Mouse (Mus musculus) gastrocnemius, adult 18-20 months (tissue): Measurements from ENCODE around the gene Rftn1. TPM values are rescaled to one million over a fixed set of nuclear protein-coding genes. Genes with fewer than 3 reads are reported as not detected.
"Not testable (repeated sequence)": the region's sequence is repeated elsewhere in the genome, so short reads cannot be mapped to it uniquely, and the experiment has no call there.

Experiments
- DNase-seq: peaks from one replicate; pipeline ENCODE4 v3.0.0; 2021; ENCODE audit warnings: low spot score
- long read RNA-seq, 2 experiments: library from polyadenylated mRNA; stranded (forward); transcript quantifications; one replicate each; pipeline ENCODE4 v2.0.0; 2021
- total RNA-seq, 2 experiments: library from RNA; stranded (reverse); gene quantifications; 2 replicates each; pipeline ENCODE4 v1.2.3; 2021

The Rftn1 gene
- 10 to 100 TPM; 10.3 to 10.6 TPM for total RNA-seq
- long read RNA-seq, experiment 1, full-length matches to known transcripts, result 17 of 19 reads
- long read RNA-seq, experiment 1, partial matches to known transcripts, result 1 of 19 reads
- long read RNA-seq, experiment 1, other reads (novel, unspliced or antisense), result 1 of 19 reads
- long read RNA-seq, experiment 2, full-length matches to known transcripts, result 6 of 7 reads
- long read RNA-seq, experiment 2, partial matches to known transcripts, result 1 of 7 reads
- long read RNA-seq, experiment 2, other reads (novel, unspliced or antisense), result 0 of 7 reads

DNA sequence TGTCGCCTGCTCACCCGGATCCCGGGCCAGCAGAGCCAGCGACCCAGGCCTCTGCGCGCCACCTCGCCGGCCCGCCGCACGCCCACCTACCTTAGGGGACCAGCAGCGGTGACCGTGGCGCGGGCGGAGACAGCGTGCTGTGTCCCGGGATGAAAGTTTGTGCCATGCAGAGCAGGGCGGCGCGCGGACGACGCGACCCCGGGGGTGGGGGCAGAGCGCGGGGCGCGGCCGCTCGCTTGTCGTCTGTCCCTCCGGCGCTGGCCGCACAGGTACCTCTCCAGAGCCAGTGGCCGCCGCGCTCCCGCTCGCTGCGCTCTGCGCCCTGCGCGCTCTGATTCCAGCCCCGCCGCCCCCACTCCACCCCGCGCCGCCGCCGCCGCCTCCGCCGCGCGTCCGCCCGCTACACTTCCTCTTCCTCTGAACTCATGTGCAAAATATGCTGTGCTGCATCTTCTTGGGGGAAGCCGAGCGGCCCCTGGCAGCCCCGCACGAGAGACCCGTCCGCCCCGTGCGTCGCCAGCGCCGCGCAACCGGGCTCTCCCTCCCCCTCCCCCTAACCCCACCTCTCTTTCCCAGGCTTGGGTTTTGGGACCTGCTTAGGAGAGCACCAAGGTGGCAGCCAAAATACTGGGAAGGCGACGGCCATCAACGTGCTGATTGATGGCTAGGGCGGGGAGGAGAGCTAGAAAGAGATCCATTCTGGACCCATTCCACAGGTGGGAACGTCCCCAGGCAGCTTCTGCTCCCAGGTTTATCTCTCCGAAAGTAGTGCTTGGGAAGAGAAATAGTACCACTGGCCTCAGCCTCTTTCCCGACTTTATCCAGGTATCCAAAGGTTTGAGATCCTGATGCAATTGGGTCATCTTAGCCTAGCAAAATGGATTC is at the start of gene Rftn1:
Gene Rftn1, minus strand, starts transcription at position 544 of the 885 bp plus-strand sequence.
- peak; percentile 48 for DNase-seq

- DNase-seq, result no peak
Observed at GRCm38 (mm10) chr17:50237818-50238610, 47.5 kb upstream of the Rftn1 start.

DNA sequence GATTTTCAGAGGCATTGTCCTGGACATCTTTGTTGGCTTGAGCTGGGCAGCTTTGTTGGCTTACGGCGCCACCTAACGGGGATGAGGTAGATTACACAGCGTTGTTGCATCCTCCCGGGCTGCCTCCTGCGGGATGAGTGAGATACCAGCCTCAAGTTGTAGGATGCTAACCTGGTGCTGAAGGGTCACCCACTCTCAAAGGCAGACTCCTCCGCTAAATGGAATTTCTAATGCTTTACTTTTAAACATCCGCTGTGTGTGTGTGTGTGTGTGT is 46.9 kb upstream of the Rftn1 start:
- peak; percentile 80 for DNase-seq

DNA sequence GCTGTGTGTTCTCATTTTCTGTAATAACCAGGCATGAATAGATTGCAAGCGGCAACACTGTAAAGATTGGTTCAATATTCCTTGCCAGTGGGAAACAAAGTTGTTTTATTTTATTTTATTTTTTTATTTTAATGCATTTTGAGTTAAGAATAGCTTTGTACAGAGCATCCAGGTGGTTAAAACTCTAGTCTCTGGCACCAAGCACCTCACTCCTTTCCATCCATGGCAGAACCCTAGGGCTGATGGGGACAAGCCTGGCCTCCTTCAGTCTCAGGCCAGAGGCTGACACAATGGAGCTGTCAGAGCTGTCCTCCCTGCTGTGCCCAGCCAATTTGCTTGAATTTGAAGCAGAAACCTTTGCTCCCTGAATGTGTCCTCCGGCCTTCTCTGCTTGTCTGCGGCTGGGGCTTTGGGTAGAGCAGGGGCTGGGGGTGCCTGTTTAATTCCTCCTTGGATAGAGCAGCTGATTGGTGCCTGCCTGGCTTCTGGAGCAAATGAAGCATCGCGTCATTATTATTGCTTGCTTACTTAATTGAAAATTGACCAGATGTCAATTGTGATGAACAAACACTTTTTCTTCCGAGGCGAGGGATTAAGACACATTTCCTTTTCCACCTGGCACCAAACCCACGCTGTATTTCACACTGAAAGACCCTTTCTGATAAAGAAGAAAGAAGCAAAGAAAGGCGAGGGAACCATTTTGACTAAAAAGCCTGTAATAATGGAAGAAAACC is 46.4 kb upstream of the Rftn1 start:
- no peak for DNase-seq

DNA sequence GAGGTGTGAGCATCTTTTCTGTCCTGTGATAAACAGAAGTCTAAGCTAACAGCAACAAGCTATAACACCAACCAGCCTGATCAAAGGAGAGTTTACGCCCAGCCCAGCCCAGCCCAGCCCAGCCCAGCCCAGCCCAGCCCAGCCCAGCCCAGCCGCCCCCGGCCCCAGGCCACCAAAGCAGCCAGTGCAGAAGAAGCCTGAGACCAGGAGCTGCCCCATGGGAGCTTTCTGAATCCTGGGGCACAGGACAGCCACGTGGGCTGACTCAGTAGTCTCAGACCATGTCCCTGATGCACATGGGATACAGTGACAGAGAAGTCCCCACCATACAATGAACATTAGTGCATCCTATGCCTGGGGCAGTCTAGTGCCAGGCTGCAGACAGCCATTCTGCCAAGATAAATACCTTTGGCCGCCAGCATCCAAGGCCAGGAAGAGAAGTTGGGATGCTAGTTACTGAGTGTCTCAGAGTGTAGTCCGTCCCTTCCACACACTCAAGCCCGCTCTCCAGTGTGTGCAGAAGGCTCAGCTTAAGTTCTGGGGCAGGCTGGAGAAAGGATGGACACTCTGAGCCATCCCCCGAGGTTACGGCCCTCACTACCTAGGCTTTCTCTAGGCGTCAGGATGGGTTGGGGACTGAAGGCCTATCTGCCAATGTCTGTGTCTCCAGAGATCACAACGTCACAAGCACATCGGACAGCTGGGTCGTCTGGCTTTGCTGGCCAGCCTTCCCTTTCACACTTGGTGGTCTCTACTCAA is 45.6 kb upstream of the Rftn1 start:
- no peak for DNase-seq

GRCm38 (mm10) chr17:50233956-50234355 is 43.5 kb upstream of the Rftn1 start:
- no peak for DNase-seq

- DNase-seq, result no peak
Observed at GRCm38 (mm10) chr17:50232821-50233220, 42.3 kb upstream of the Rftn1 start.

DNA sequence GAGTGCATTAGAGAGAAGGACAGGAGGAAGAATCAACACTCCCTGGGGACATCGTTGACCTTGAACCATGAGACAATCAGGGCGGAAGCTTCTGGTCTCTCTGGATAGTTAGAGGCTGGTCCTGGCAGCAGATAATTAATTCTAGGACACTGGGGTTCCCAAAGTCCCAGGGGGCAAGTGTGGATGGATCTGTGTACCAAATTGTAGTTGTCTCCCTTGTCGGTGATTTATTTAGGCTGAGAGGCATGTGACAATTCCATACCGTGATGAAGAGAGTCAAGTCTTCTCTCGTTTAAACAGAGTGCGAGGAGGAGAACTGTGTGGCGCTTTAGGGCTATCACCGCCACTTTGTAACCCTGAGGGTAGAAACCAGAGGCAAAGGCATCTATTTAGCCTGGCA is 40.7 kb upstream of the Rftn1 start:
- DNase-seq, result no peak

- DNase-seq, result no peak
Observed at GRCm38 (mm10) chr17:50229534-50229933, 39.1 kb upstream of the Rftn1 start.

DNA sequence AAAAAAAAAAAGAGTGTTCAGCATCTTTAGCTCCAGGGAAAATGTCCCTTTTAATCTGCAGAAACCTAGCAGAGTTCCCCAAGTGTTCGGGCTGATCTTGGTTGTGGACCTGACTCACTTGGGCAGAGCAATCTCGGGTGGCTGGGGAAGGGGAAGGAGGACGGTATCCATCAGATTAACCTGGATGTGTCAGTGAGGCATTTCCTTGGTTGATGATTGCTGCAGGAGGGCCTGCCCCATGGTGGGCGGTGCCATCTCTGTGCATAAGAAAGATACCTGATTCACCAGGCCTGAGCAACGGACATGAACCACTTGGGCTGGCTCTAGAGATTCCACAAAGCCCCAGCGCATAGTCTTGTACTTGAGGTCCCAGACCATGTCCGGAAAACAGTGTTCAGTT is 36.9 kb upstream of the Rftn1 start:
- no peak for DNase-seq

DNA sequence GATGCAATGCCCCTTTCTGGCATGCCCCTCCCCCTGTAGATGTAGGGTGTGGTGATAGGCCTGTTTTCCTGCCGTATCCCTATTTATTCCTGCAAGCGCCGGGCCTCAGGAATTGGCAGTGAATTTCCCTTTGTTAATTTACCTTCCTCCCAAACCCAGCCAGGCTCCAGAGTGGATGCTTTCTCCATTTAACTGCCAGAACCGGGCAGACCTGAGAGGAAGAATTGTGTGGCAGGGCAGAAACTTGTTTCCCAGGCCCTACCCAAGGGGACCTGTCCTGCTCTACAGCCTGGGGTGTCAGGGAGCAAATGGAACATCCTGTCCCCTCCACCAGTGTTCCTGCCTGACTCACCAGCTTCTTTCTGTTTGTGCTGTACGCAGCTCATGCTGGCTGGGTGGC is 34.2 kb upstream of the Rftn1 start:
- no peak for DNase-seq

GRCm38 (mm10) chr17:50217978-50218377 is 27.5 kb upstream of the Rftn1 start:
- no peak for DNase-seq

- no peak for DNase-seq
Observed at GRCm38 (mm10) chr17:50215104-50215503, 24.6 kb upstream of the Rftn1 start.

GRCm38 (mm10) chr17:50213117-50213516 is 22.6 kb upstream of the Rftn1 start:
- no peak for DNase-seq

DNA sequence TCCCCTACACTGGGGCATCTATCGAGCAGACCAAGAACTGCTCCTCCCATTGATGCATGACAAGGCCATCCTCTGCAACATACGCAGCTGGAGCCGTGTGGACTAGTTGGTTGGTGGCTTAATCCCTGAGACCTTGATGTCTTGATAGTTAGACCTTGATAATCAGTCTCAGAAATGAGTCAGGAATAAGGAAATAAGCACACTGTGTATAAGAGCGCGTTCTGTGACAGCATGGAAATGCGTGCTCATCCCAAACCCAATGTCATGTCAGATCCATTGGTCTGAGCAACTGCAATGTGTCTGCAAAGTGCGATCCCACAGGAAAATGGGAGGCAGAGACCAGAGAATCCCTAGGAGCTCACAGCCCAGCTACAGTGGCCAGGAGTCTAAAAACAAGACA is 21.3 kb upstream of the Rftn1 start:
- DNase-seq, result no peak

GRCm38 (mm10) chr17:50209831-50210230 is 19.4 kb upstream of the Rftn1 start:
- no peak for DNase-seq

DNA sequence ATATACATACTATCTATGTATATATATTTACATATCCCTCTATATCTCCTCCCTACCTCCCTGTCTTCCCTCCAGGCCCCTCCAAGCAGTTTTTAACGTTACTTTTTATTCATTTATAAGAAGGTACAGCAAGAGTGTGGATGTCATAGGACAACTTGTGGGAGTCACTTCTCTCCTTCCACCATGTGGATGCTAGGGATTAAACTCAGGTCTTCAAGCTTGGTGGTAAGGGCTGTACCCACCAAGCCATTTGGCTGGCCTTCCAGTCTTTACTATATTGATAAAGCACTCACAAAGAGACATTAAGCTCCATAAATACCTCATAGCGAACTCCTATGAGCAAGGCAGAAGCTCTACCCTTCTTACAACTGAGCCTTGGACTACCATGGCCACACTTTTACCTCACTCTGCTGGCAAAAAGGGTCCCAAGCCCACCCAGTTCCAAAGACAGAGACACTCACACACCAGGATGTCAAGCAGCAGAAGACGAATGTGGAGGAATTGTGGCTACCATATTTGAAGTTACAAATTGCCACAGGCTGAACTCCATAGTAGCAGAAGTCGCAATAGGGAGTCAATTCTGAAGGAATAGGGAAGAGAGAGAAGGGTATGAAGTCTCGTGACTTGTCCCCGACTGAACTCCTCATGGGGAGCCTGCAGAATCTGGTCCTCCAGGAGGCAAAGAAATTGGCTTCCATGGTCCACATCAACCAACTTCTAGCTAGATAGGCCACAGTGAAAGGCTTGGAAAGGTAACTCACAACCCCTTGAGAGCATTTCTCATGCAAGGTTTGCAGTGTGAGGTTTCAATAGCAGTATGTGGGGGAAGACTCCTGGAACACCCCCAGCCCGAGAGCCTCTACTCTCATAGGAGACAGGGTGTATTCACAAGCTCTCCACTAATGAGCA is 17.9 kb upstream of the Rftn1 start:
- DNase-seq, result no peak

GRCm38 (mm10) chr17:50206262-50206661 is 15.8 kb upstream of the Rftn1 start:
- not testable (repeated sequence) for DNase-seq

DNA sequence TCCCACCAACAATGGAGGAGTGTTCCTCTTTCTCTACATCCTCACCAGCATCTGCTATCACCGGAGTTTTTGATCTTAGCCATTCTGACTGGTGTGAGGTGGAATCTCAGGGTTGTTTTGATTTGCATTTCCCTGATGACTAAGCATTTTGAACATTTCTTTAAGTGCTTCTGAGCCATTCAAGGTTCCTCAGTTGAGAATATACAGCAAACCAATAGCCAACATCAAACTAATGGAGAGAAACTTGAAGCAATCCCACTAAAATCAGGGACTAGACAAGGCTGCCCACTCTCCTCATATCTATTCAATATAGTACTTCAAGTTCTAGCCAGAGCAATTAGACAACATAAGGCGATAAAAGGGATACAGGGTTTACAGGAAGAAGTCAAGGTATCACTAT is 15.4 kb upstream of the Rftn1 start:
- not testable (repeated sequence) for DNase-seq
